Mouse (Mus musculus) ES-CJ7 (cell line): ENCODE results near the gene Fads2.

Source experiments
- DNase-seq: peaks from one replicate; pipeline ENCODE4 v3.0.0; 2011; ENCODE audit warnings: low read depth, low spot score

Fads2 gene

DNA sequence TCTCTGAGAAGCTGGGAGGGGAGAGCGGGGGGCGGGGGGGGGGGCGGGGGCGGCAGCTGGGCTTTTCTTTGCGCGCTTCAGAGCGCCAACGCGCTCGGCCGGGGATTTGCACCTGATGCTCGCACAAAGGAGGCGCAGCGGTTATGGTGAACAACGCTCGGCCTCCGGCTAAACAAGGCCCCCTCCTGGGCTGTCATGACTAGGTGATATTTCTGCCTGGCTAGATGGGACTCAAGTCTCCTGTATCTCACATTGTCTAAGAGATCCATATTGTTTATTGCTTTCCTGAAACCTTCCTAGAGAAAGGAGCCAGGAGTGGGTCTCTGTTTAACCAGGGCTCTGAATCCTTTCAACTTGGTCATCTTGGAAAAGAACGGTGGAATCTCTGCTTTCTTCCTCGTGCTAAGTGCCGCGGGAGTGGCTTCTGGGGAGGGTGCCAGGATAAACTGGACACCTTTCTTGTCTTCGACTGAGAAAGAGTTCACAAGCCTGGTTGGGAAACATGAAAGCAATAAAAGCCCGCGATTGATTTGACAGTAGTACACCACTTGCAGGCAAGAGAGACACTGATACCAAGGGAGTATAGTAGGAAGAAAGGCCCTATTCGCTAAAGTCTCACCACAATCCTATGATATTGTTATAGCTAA is 631 bp upstream of the Fads2 start:
- DNase-seq, result no peak

DNA sequence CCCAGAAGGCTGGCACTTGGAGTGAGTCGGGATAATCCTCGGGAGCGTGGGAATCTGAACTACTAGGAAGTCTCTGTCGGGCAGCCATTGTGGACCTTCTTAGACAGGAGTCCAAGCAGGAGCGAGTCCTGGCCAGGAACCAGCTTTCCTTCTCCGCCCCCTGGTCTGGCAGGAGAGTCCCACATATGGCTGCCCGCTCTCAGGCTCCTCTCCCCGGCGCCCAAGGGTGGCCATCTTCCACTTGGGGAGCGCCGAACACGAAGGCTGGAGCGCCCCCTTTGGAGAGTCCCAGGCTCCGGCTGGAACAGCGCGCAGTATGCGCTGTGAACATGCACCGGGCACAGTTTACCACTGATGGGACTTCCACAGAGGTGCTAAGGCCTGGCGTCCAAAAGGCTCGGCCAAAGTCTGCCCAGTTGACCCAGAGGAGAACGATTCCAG is 895 bp downstream of the Fads2 start:
- peak; percentile 72 for DNase-seq

GRCm38 (mm10) chr19:10097826-10098225 is 3.7 kb downstream of the Fads2 start:
- DNase-seq, result no peak

GRCm38 (mm10) chr19:10096371-10096876 is 5.1 kb downstream of the Fads2 start:
- no peak for DNase-seq

DNA sequence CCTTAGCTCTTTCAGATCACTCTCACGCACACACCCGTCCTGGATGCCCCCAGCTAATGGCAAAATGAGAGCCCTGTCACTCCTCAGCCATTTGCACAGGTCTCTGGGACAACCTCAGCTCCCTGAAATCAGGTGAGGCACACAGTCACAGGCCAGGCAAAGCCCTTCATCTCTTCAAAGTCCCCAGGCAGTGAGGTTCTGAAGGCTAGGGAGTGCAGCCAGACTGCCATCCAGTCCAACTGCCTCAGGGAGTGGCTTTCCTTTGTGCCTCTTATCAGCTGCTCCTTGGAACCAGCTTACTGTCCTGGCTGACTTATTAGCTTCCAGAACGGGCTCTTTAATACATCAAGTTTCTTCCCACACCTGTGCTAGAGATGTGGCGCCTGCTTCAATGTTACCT is 6.9 kb downstream of the Fads2 start:
- DNase-seq, result no peak

- DNase-seq, result no peak
Observed at GRCm38 (mm10) chr19:10093829-10094228, 7.7 kb downstream of the Fads2 start.

DNA sequence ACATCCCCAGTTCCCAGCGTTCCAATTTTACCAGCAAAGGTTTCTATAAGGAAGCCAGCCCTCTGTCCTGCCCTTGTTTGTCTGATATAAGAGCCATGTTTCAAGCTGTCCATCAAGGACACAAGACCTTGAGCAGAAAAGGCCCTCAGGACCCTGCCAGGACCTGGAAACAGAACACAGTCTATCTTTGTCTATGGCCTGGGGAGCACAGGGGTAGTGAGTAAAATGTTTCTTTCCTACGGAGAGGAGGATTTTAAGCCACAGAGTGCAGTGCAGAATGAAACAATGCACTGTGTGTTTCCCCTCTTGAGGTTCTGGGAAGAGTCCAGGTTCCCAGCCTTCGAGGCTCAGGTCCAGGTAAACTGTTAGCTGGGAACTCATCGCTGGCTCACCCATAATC is 14.6 kb downstream of the Fads2 start:
- no peak for DNase-seq

DNA sequence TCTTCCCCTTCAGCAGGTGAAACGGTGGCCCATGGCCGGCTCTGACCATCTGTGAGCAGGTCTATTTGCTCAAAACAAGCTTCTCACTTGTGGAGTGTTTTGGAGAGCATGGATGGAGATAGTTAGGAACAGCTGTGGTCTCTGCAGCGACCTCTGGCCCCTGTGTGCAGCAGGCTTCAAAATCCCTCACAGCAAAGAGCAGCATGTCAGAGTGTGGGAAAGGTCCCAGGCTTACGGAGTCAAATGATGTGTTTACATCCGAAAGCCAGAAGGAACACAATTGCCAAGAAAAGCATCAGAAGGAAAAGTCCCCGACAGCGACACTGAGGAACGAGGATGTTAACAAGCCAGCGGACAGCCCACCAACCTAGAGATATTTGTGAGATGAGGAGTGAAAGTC is 16.1 kb downstream of the Fads2 start:
- no peak for DNase-seq

GRCm38 (mm10) chr19:10082105-10082504 is 19.4 kb downstream of the Fads2 start:
- DNase-seq, result no peak

DNA sequence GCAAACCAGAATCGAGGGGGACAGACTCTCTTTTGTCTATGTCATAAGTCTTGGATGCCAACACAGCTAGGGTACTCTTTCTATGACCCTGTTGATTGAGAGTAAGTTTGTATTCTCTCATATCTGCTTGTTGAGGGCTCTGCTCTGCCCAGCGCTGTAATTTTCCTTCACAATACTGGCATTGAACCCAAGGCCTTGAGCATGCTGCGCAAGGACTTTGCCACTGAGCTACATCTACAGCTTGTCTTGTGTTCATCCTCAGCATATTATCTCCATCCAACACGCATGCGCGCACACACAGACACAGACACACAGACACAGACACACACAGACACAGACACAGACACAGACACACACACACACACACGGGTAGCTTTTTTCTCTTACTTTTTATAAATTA is 21.2 kb downstream of the Fads2 start:
- DNase-seq, result no peak

DNA sequence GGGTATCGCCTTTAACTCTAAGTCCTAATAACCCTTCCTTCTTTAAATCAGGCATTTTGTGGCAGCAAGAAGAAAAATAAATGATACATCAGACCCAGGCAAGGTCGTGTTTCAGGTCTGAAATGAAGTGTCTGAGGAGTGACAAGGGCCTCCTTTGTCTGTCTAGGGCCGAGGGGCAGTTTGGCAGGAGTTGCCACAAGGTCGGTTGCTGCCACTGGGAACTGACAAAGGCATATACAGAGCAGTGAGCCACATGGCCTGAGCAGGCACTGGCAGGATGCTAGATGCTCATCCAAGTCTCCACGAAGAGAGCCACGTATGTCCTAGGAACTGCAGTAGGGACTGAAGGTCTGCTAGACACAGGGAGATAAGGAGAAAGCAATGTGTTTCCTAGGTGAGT is 23.2 kb downstream of the Fads2 start:
- no peak for DNase-seq

DNA sequence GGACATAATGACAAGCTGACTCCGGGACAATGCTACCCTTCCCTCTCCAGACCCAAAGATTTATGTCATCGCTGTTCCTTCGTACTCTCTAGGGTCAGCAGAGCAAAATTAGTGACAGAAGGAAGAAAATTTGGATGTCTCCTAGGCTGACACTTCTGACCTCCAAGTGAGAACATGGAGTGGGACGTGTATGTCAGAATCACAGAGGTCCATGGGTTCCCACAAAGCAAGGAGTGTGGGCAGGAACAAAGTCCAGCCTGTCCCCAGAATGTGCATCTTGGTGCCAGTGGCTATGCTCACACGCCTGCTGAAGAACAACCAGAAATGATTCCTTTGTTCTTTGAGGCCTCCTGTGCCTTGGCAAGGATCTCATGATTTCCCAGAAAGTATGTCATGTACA is 28.4 kb downstream of the Fads2 start:
- DNase-seq, result no peak

GRCm38 (mm10) chr19:10071892-10072291 is 29.7 kb downstream of the Fads2 start:
- peak; percentile 15 for DNase-seq

GRCm38 (mm10) chr19:10071166-10071565 is 30.4 kb downstream of the Fads2 start:
- no peak for DNase-seq

- no peak for DNase-seq
Observed at GRCm38 (mm10) chr19:10070186-10070980, 31.2 kb downstream of the Fads2 start.

- no peak for DNase-seq
Observed at GRCm38 (mm10) chr19:10067701-10068100, 33.8 kb downstream of the Fads2 start.

DNA sequence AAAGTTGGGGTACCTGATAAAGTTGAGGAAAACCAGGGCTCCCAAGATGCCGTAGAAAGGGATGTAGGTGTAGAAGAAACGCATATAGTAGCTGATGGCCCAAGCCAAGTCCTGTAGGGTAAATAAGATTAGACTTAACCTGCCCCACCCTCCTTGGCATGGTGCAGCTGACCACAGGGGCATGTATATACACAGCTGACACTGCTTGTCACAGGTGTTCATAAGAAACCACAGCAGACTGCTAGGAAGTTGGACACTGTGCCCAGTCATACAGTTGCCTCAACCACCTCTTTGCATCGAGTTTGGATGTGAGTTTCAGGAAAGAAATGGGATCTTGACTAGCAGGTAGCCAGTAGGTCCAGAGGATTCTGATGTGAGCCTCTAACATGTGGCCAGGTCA is 35.0 kb downstream of the Fads2 start:
- no peak for DNase-seq

DNA sequence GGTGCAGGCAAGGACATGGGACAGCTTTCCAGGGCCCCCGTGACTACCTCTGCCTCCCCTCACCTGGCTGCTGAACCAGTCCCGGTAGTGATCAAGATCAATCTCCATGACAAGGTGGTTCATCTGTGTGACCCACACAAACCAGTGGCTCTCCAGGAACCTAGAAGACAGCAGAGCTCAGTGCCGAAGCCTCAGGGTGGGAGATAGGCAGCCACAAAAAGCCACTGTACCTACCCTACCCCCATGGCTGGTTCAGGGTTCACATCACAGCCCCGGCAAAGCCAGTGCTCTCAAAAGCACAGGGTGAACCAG is 35.4 kb downstream of the Fads2 start:
- no peak for DNase-seq

GRCm38 (mm10) chr19:10065465-10066188 is 35.9 kb downstream of the Fads2 start:
- DNase-seq, result no peak

- no peak for DNase-seq
Observed at GRCm38 (mm10) chr19:10064173-10065012, 37.2 kb downstream of the Fads2 start.

DNA sequence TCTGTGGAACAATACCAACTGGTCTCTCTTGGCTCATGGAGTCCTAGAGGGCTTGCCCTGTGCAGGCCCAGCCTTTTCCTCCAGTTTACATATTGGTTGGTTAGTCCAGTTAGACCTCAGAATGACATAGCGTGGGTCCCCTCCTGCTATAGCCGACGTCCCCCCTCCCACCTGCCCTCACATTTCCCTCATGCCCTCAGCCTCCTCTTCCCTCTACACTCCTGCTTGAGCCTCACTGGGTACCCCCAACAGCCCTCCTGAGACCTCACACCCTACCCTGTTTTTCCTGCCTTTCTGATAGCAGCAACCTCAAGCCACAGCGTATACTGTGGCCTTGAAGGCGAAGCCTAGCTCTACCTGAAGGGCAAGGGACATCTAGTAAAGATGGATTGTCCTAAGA is 38.7 kb downstream of the Fads2 start:
- DNase-seq, result no peak

DNA sequence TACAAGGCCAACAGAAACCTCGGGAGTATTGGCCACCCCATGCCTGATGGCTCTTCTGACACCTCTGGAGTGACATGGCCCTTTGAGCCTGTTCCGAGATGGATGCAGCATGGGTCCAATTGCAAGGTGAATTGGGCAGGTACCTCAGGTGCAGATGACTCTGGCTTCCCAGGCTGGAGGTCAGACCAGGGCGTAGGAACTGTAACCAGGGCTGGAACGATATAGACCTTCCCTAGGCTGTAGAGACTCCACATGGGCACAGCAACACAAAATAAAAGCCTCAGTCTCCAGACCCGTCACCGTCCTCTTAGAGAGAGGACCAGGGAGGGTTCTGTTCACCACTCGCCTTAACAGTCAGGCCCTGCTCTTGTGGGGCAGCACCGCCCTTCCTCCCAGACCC is 39.3 kb downstream of the Fads2 start:
- no peak for DNase-seq
